Mouse (Mus musculus): ENCODE data around the gene Lyl1.

DNA sequence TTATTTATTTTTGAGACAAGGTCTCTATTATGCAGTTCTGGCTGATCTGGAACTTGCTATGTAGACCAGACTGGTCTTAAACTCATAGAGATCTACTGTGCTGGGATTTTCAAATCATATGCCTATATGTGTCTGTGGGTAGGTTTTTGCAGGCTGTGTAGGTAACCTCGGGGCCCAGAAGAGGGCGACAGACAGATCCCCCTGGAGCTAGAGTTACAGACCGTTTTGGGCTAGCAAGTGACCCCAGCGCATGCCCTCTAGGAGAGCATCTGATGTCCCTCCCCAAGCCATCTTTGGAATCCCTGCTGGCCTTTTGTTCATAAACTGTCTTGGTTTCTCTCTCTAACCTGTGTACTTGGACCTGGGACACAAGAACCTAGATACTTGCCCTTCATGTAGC is 46.7 kb upstream of the Lyl1 start:
- TF ChIP-seq EP300 (IDR thresholded peaks at IDR 0.05; ENCODE audit: low read depth) (no peak), CTCF (IDR thresholded peaks at IDR 0.05; ENCODE audit: low read depth) (peak; percentile 12; the same call in 1 of the 2 replicates)
